Mouse (Mus musculus): ENCODE data around the gene Nfkbia. TPM values are rescaled to one million over a fixed set of nuclear protein-coding genes. Genes with fewer than 3 reads are reported as not detected.
A peak's percentile ranks its signal among the peaks of the same experiment; 100 is the strongest.

Nfkbia gene
- total RNA-seq, 2 experiments from 2014 or later = 65.3 to 84.6 TPM

DNA sequence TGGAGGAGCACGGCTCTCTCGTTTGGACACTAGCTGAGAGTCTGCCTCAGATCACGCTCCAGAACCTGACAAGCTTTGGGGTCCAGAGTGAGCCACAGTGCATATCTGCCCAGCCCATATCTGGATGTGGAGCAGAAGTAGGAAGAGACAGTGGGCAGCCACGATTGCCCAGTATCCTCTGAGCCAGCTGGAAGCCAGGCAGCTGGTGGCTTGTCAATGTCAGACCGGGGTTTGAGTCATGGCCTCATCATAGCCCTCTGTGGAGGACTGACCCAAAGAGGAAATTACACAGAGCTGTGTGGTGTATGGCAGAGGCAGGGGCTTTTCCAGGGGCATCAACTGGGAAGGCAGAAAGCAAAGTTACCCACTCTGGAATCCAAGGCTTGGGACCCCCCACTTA, 25.6 kb downstream of the Nfkbia start:
- ATAC-seq (ENCODE audit: poor library complexity, severe bottlenecking) = peak; percentile 29

DNA sequence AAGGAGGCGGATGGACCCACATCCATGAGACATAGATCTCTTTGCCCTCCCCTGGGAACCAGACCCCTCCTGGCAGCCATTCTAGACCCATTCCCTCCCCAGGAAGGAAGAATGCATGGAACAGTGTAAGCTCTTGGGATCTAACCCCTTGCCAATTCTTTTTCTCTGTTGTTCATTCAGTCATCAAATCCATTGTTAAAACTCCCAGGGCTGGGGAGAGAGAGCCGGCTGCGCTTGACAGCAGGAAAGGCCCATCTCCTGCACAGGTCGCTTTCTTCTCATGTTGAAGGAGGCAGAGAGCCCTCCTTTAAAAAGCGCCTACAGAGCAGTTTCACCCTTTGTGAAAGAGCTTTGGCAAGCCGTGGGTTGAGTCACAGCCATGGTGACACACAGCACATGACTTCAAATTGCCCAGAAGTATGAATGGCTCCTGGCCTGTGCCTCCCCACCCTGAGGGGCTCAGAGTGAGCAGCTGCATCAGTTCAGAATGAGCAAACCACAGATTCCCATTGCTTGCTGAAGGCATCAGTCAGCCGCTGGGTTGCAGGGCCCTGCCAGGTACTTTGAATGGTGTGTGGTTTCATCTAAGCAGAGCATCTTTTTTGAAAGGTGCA, 26.3 kb downstream of the Nfkbia start:
- peak; percentile 49 for ATAC-seq (ENCODE audit: poor library complexity, severe bottlenecking)

DNA sequence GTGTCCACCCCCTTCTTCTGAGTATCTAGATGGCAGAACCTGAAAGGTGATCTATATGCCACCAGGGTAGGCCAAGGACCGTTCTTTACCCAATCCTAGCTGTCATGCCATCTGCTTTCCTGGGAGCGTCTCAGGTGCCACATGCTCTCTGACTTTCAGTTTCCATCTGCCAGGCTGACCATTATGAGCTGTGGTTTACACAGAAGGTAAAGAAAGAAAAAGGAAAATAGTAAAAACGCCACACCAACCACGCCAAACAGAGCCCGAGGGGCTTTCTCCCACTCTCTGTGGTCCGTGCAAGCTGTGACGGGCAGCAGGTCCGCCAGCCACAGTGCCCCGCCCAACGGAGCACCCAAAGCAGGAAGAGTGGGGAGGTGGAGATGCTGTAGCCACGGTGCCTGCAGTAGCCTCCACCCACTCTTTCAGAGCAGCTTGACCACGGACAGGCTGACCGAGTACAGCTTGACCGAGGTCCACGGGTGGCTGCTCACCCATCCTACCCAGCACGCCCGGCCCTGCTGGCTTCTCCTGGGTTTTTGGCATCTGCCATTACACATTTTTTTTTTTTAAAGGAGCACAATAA, 27.0 kb downstream of the Nfkbia start:
- ATAC-seq (ENCODE audit: poor library complexity, severe bottlenecking) = peak; percentile 92

DNA sequence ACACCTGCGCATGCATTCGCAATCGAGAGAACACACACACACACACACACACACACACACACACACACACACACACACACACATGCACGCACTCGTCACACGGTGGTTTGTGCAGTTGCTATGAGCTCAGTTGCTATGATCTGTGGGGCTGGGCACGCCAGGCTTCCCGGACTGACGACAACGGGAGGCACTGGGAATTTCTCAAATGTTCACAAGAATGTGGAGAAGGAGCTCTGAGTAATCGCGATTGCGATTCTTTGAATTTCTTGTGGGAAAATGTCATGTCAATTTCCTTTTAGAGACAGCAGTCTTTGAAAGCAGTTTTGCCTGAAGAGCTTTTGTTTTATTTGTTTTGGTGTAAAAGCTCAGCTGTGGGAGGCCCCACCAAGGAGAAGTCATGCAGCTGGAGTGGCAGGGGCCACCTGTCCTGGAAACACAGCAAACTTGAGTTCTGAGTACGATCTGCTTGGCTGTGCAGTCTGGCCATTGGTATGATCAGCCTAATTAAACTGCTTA, 27.5 kb downstream of the Nfkbia start:
- ATAC-seq (ENCODE audit: poor library complexity, severe bottlenecking) = peak; percentile 7; the same call in 1 of the 2 replicates

- ATAC-seq (ENCODE audit: poor library complexity, severe bottlenecking) = no peak
Measured at GRCm38 (mm10) chr12:55463992-55464845, 28.2 kb downstream of the Nfkbia start.

- ATAC-seq (ENCODE audit: poor library complexity, severe bottlenecking) = no peak
Measured at GRCm38 (mm10) chr12:55463087-55463486, 29.4 kb downstream of the Nfkbia start.

GRCm38 (mm10) chr12:55462456-55462855, 30.0 kb downstream of the Nfkbia start:
- ATAC-seq (ENCODE audit: poor library complexity, severe bottlenecking) = no peak

DNA sequence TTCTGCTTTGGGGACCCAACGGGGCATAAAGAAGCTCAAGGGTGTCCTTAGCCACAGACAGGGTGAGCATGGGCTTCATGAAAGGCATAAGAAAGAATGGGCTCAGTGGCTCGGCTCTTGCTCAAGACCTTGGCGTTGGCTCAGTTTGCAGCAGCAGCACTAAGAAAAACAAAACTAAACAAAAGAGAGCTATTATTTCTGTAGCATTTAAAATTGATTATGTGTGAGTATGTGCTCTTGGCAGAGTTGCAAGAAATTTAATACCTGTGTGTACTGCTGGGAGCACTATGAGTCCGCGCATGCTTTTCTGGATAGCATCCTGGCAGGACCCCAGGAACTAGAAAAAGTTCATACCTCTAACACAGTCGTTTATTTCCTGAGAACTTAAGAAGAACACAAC, 30.7 kb downstream of the Nfkbia start:
- no peak for ATAC-seq (ENCODE audit: poor library complexity, severe bottlenecking)

- no peak for ATAC-seq (ENCODE audit: poor library complexity, severe bottlenecking)
Measured at GRCm38 (mm10) chr12:55460900-55461299, 31.5 kb downstream of the Nfkbia start.

DNA sequence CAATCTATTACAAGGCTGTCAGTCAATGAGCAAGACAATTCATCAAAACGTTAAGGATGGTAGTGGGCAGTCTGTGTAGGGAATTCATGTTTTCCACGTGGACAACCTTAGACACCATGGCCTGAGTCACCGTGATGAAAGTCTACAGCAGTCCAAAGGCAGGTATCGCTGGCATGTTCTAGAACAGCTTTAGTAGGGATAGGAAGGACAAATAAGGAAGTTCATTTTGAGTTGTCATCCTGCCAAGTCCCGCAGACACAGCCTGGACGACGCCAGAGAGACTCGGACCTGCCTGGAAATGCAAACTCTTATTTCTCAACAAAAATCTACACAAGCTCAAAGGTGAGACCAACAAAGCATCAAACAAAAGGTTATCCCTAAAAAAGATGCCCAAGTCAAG, 32.7 kb downstream of the Nfkbia start:
- ATAC-seq (ENCODE audit: poor library complexity, severe bottlenecking) = peak; percentile 70

- ATAC-seq (ENCODE audit: poor library complexity, severe bottlenecking) = no peak
Measured at GRCm38 (mm10) chr12:55456893-55457292, 35.6 kb downstream of the Nfkbia start.

GRCm38 (mm10) chr12:55456136-55456535, 36.3 kb downstream of the Nfkbia start:
- no peak for ATAC-seq (ENCODE audit: poor library complexity, severe bottlenecking)

GRCm38 (mm10) chr12:55455206-55455605, 37.2 kb downstream of the Nfkbia start:
- no peak for ATAC-seq (ENCODE audit: poor library complexity, severe bottlenecking)

GRCm38 (mm10) chr12:55453924-55454323, 38.5 kb downstream of the Nfkbia start:
- no peak for ATAC-seq (ENCODE audit: poor library complexity, severe bottlenecking)

DNA sequence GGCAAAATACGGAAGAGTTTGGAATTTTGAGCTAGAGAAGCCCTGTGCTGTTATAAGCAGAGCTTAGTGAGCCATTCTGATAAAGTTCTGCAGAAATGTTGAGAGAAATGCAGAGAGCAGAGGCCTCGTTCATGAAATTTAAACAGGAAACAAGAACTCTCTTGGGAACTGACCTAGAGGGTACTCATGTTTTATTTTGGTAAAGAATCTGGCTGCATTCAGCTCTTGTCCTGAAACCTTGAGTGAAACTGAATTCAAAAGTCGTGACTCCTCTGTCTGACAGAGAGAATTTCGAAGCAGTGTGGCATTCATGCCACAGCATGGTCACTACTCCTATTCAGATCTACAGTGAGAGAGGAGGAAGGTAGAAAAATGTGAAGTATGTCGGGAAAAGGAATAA, 39.6 kb downstream of the Nfkbia start:
- ATAC-seq (ENCODE audit: poor library complexity, severe bottlenecking) = no peak

- ATAC-seq (ENCODE audit: poor library complexity, severe bottlenecking) = peak; percentile 47
Measured at GRCm38 (mm10) chr12:55450421-55450820, 42.0 kb downstream of the Nfkbia start.

DNA sequence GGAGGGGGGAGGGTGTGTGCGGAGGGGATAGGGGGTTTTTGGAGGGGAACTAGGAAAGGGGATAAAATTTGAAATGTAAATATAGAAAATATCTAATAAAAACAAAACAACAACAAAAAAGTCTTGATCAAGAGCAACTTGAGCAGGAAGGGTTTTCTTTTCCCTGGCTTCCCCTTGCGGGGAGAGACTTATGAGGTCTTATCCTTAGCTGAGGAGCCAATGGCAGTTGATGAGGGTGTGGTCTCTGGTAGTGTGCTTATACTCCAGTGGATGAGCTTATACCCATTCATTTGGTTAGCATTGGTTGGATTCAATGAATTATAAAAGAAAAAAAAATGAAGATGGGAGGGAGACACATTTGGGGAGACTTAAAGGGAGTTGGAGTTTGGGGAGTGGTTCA, 43.4 kb downstream of the Nfkbia start:
- ATAC-seq (ENCODE audit: poor library complexity, severe bottlenecking) = no peak

GRCm38 (mm10) chr12:55448457-55448856, 44.0 kb downstream of the Nfkbia start:
- ATAC-seq (ENCODE audit: poor library complexity, severe bottlenecking) = no peak

GRCm38 (mm10) chr12:55447396-55447760, 45.1 kb downstream of the Nfkbia start:
- ATAC-seq (ENCODE audit: poor library complexity, severe bottlenecking) = no peak

GRCm38 (mm10) chr12:55446746-55447395, 45.6 kb downstream of the Nfkbia start:
- peak; percentile 82 for ATAC-seq (ENCODE audit: poor library complexity, severe bottlenecking)

- no peak for ATAC-seq (ENCODE audit: poor library complexity, severe bottlenecking)
Measured at GRCm38 (mm10) chr12:55446366-55446745, 46.1 kb downstream of the Nfkbia start.

All from megakaryocyte, adult 5-6 weeks (primary cell).